Mouse (Mus musculus): ENCODE data around the gene Gm3468. TPM values are rescaled to one million over a fixed set of nuclear protein-coding genes. Genes with fewer than 3 reads are reported as not detected.
"Not testable (repeated sequence)": the region's sequence is repeated elsewhere in the genome, so short reads cannot be mapped to it uniquely, and the experiment has no call there.

Gm3468 gene
- 0.32 and 1.3 TPM in 2 replicates for polyA plus RNA-seq (2011; ENCODE audit: insufficient read length, low read depth, missing spikeins)

DNA sequence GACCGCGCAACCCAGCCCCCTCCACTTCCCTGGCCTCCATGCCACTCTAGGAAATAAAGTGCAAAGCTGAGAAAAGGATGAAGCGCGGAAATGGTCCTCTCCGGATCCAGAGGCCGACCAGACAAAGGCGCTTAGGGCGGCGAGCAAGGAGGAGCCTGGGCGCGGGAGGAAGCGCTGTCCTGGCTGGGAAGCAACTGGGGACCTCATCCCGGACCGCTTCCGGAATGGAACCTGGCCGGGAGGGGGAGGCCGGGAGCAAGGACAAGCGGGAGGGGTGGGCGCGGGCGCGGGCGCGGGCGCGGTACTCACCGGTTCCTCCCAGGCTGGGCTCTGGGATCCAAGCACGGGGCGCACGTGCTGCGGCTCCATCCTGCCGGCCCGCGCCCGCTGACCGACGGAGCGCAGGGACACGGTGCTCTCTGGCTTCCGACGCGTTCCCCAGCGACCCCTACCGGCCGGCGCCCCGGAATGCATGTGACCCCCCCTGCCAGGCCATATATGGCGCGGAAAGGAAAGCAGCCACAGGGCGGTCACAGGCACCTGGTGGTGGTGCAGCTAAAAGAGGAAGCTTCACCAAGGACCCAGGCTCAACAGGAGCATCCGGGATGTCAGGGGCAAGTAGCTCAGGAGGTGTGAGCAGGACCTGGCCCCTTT lies at the start of gene Gm3468:
Gene Gm3468 (minus strand): TSS at position 394 of the 654 bp plus-strand sequence.
- not testable (repeated sequence) for H3K27ac ChIP-seq (ENCODE audit: insufficient read depth, low read length)
- peak within 1 kb of the TSS; percentile 36 for H3K4me3 ChIP-seq (ENCODE audit: insufficient read depth, low read length)

GRCm38 (mm10) chr14:6125707-6126106 lies 17.2 kb upstream of the Gm3468 start, which contains the start of gene Gm3476:
TSS of gene Gm3476 (minus strand) at chr14:6125807.
- not testable (repeated sequence) for H3K4me3 ChIP-seq (ENCODE audit: insufficient read depth, low read length); H3K27ac ChIP-seq (ENCODE audit: insufficient read depth, low read length)

More for the DNA sequence above, at the start of gene Gm3468:
- not testable (repeated sequence) for H3K4me1 ChIP-seq (ENCODE audit: control insufficient read depth, insufficient read depth, low read length)

DNA sequence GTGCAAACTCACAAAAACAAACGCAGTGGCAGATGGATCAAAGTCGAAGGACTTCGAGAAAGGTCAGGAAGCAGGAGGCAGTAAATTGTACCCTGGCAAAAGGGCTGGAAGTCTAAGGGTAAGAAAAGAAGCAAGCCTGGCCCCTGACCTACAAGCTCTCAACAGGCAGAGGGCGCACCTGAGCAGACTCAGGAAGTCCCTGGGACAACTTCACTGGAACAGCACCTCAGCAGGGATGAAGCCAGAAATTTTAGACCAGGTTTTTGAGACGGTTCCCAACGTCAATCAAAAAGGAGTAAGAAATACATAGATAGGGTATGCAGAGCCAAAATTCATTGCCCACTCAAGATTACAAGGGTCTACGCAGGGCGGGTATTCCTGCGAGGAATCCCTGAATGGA lies 965 bp downstream of the Gm3468 start:
- peak overlapping the region; percentile 36; the same call in 1 of the 2 replicates for H3K4me3 ChIP-seq (ENCODE audit: insufficient read depth, low read length)
- H3K27ac ChIP-seq (ENCODE audit: insufficient read depth, low read length); H3K4me1 ChIP-seq (ENCODE audit: control insufficient read depth, insufficient read depth, low read length): not testable (repeated sequence)

More at GRCm38 (mm10) chr14:6125707-6126106, 17.2 kb upstream of the Gm3468 start, which contains the start of gene Gm3476:
- not testable (repeated sequence) for H3K4me1 ChIP-seq (ENCODE audit: control insufficient read depth, insufficient read depth, low read length)

GRCm38 (mm10) chr14:6093842-6094241 lies 14.6 kb downstream of the Gm3468 start, which contains the start of gene Gm8206:
TSS of gene Gm8206 (minus strand) at chr14:6093942.
- not testable (repeated sequence) for H3K4me3 ChIP-seq (ENCODE audit: insufficient read depth, low read length); H3K4me1 ChIP-seq (ENCODE audit: control insufficient read depth, insufficient read depth, low read length); H3K27ac ChIP-seq (ENCODE audit: insufficient read depth, low read length)

- H3K4me3 ChIP-seq (ENCODE audit: insufficient read depth, low read length); H3K27ac ChIP-seq (ENCODE audit: insufficient read depth, low read length); H3K4me1 ChIP-seq (ENCODE audit: control insufficient read depth, insufficient read depth, low read length): not testable (repeated sequence)
Measured at GRCm38 (mm10) chr14:6058167-6058566, 50.3 kb downstream of the Gm3468 start, which contains the start of gene Gm6337. TSS of gene Gm6337 (minus strand) at chr14:6058267.

Other genes starting within 250 kb of the Gm3468 start
- not detected in 2 replicates for gene Gm8237, start 228.3 kb downstream of the Gm3468 start, polyA plus RNA-seq (2011; ENCODE audit: insufficient read length, low read depth, missing spikeins)
- not detected in 2 replicates for gene Gm3248, start 146.9 kb downstream of the Gm3468 start, polyA plus RNA-seq (2011; ENCODE audit: insufficient read length, low read depth, missing spikeins)
- gene Gm3453, start 129.5 kb downstream of the Gm3468 start, polyA plus RNA-seq (2011; ENCODE audit: insufficient read length, low read depth, missing spikeins), result not detected in 2 replicates
- gene Gm6337, start 50.4 kb downstream of the Gm3468 start, polyA plus RNA-seq (2011; ENCODE audit: insufficient read length, low read depth, missing spikeins), result not detected in 2 replicates
- 1.6 and 1.7 TPM in 2 replicates for gene Gm8206, start 14.7 kb downstream of the Gm3468 start, polyA plus RNA-seq (2011; ENCODE audit: insufficient read length, low read depth, missing spikeins)
- not detected in 2 replicates for gene Gm3476, start 17.1 kb upstream of the Gm3468 start, polyA plus RNA-seq (2011; ENCODE audit: insufficient read length, low read depth, missing spikeins)
- gene Gm21560, start 110.6 kb upstream of the Gm3468 start, polyA plus RNA-seq (2011; ENCODE audit: insufficient read length, low read depth, missing spikeins), result not detected in 2 replicates
- 0.48 TPM in 1 of 2 replicates, not detected in the other for gene Gm3411, start 178.6 kb upstream of the Gm3468 start, polyA plus RNA-seq (2011; ENCODE audit: insufficient read length, low read depth, missing spikeins)
- gene Gm21103, start 196.2 kb upstream of the Gm3468 start, polyA plus RNA-seq (2011; ENCODE audit: insufficient read length, low read depth, missing spikeins), result not detected in 2 replicates
- not detected in 2 replicates for gene Gm3618, start 235.0 kb upstream of the Gm3468 start, polyA plus RNA-seq (2011; ENCODE audit: insufficient read length, low read depth, missing spikeins)